Mouse (Mus musculus): ENCODE measurements at regions not wholly inside any gene's neighbourhood (a gene's known extent, or its start where the extent isn't known, plus 50 kb on each side); places are given as distances from the start of the nearest gene placed in this dataset.

DNA sequence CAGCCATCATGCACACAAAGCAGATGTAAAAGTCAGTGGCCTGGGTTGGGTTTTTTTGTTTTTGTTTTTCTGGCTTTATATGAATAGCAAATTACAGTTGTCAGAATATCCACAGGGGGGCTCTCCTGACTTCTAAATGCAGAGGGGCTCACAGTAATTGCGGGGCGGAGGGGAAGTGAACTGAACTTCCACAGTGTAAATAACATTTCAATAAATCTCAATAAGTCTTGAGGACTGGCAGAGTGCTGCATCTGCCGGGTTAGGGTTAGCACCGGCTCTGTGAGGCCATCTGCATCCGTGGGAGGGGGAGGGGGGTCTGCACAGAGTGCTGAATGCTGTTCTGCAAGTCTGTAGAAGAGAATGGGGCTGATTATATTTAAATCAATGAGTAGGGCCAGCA, 50.3 kb upstream of the Arl4c start:
- ATAC-seq: peak; percentile 54; the same call in 1 of the 2 replicates
- 3% methylated on average over 5 of the region's 5 CpGs for WGBS
- H3K4me2 ChIP-seq (ENCODE audit: low read depth, low read length): no peak overlapping the region

DNA sequence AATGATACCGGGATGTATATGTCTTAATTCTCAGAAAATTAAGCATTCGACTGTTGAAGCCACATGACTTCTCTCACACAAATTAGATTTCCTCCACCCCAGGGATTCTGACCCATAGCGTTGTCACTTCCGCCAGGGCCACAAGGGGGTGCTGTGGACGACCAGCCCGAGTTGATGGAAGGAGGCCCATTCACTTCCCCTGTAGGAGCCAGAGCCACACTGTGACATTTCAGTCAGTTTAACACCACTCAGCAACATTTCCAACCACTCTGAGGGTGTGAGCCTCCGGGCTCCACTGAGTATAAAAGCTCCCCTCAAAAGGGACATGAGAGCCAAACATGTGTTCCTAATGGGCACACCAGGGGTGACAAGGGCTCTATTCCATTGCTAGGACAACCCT, 54.6 kb upstream of the Arl4c start:
- Histone ChIP-seq H3K4me2 (ENCODE audit: low read depth, low read length) (no peak overlapping the region), H3K27ac (ENCODE audit: low read length) (peak overlapping the region; percentile 25; the same call in 1 of the 2 replicates), H3K4me1 (ENCODE audit: control insufficient read depth, insufficient read depth, low read length) (no peaks in the 10 kb centered on the region), H3K9me3 (ENCODE audit: control insufficient read depth, low read length) (no peaks in the 10 kb centered on the region), H3K4me3 (ENCODE audit: low read length) (no peak overlapping the region), H3K36me3 (ENCODE audit: control insufficient read depth, insufficient read depth, low read length) (no peaks in the 10 kb centered on the region), H3K9ac (ENCODE audit: low read depth, low read length) (no peak overlapping the region), H3K27me3 (replicated peaks; ENCODE audit: control insufficient read depth, insufficient read depth, low read length) (no peaks in the 10 kb centered on the region)
- ATAC-seq: no peak
- 84% methylated on average over 7 of the region's 7 CpGs for WGBS

More for the DNA sequence above, 50.3 kb upstream of the Arl4c start:
- Histone ChIP-seq H3K4me3 (ENCODE audit: low read length) (no peak overlapping the region), H3K9ac (ENCODE audit: low read depth, low read length) (no peak overlapping the region), H3K27me3 (replicated peaks; ENCODE audit: control insufficient read depth, insufficient read depth, low read length) (no peaks in the 10 kb centered on the region), H3K4me1 (ENCODE audit: control insufficient read depth, insufficient read depth, low read length) (no peaks in the 10 kb centered on the region), H3K9me3 (ENCODE audit: control insufficient read depth, low read length) (no peaks in the 10 kb centered on the region), H3K36me3 (ENCODE audit: control insufficient read depth, insufficient read depth, low read length) (no peaks in the 10 kb centered on the region), H3K27ac (ENCODE audit: low read length) (no peak overlapping the region)

DNA sequence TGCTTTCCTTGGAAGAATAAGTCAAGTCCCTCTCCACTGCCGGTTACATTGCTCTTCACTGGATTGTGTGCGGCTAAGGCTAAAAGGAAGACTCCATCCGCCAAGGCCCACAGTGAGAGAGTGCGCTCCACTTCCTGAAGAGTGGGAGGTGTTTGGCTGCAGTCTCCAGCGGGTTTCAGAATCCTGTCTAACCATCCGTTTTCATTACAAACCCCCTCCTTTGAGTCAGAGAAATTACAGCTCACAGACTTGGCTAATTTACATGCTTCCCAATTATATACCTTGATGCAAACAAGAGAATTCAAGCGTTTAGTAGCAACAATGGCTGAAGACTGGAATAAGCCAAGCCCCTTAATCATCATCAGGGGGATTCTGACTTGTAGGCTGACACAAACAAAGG, 55.1 kb upstream of the Arl4c start:
- WGBS: 59% methylated on average over 7 of the region's 7 CpGs

DNA sequence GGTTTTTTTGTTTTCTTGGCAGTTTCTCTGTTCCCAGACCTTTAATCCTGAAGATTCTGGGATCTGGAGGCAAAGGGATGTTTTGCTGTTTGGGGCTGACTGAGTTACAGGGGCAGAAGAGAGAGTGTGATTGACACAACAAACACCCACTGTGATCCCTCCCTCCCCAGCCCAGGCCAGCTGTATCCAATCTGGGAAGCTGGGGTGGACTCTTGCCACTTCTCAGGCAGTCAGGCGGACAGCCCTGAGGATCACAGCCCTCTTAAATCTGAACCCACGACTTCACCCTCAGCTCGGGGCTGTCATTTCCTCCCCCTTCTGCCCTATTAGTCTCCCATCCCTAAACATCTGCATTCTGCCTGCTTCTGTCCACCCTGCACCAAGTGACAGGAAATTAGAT, 55.7 kb upstream of the Arl4c start:
- no peak overlapping the region for H3K4me3 ChIP-seq (ENCODE audit: low read length)
- H3K4me1 ChIP-seq (ENCODE audit: control insufficient read depth, insufficient read depth, low read length): no peaks in the 10 kb centered on the region
- H3K36me3 ChIP-seq (ENCODE audit: control insufficient read depth, insufficient read depth, low read length): no peaks in the 10 kb centered on the region
- H3K9ac ChIP-seq (ENCODE audit: low read depth, low read length): no peak overlapping the region
- WGBS: 38% methylated on average over 3 of the region's 3 CpGs
- H3K27ac ChIP-seq (ENCODE audit: low read length): no peak overlapping the region; the same call in 1 of the 2 replicates
- H3K9me3 ChIP-seq (ENCODE audit: control insufficient read depth, low read length): no peaks in the 10 kb centered on the region
- H3K27me3 ChIP-seq (replicated peaks; ENCODE audit: control insufficient read depth, insufficient read depth, low read length): no peaks in the 10 kb centered on the region
- no peak for ATAC-seq
- no peak overlapping the region for H3K4me2 ChIP-seq (ENCODE audit: low read depth, low read length)

More for the DNA sequence above, 55.1 kb upstream of the Arl4c start:
- Histone ChIP-seq H3K27ac (ENCODE audit: low read length) (no peak overlapping the region; the same call in 1 of the 2 replicates), H3K9me3 (ENCODE audit: control insufficient read depth, low read length) (no peaks in the 10 kb centered on the region), H3K4me1 (ENCODE audit: control insufficient read depth, insufficient read depth, low read length) (no peaks in the 10 kb centered on the region), H3K9ac (ENCODE audit: low read depth, low read length) (no peak overlapping the region), H3K36me3 (ENCODE audit: control insufficient read depth, insufficient read depth, low read length) (no peaks in the 10 kb centered on the region), H3K4me2 (ENCODE audit: low read depth, low read length) (no peak overlapping the region), H3K27me3 (replicated peaks; ENCODE audit: control insufficient read depth, insufficient read depth, low read length) (no peaks in the 10 kb centered on the region), H3K4me3 (ENCODE audit: low read length) (no peak overlapping the region)
- no peak for ATAC-seq

DNA sequence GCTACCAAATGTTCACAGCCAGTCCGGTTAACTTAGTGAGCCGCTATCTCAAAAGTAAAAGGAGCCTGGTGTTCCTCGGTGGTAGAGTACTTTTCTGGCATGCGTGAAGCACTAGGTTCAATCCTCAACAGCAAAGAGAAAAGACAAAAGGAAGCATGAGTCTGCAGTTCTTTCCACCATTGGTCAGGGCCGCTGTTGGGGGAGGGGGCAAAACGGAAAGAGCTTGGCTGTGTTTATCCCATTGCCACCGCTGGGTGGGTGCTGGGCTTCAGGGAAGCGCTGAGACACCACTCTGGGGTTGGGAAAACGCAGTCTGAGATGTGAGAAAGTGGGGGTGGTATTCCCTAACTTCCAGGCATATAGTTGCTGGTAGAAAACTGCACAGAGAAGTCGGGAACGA, 58.6 kb upstream of the Arl4c start:
- Histone ChIP-seq H3K9me3 (ENCODE audit: control insufficient read depth, low read length) (no peaks in the 10 kb centered on the region), H3K4me1 (ENCODE audit: control insufficient read depth, insufficient read depth, low read length) (no peaks in the 10 kb centered on the region), H3K9ac (ENCODE audit: low read depth, low read length) (no peak overlapping the region), H3K36me3 (ENCODE audit: control insufficient read depth, insufficient read depth, low read length) (no peaks in the 10 kb centered on the region), H3K27me3 (replicated peaks; ENCODE audit: control insufficient read depth, insufficient read depth, low read length) (no peaks in the 10 kb centered on the region), H3K27ac (ENCODE audit: low read length) (no peak overlapping the region), H3K4me3 (ENCODE audit: low read length) (no peak overlapping the region), H3K4me2 (ENCODE audit: low read depth, low read length) (no peak overlapping the region)
- 69% methylated on average over 11 of the region's 11 CpGs for WGBS
- ATAC-seq: no peak

DNA sequence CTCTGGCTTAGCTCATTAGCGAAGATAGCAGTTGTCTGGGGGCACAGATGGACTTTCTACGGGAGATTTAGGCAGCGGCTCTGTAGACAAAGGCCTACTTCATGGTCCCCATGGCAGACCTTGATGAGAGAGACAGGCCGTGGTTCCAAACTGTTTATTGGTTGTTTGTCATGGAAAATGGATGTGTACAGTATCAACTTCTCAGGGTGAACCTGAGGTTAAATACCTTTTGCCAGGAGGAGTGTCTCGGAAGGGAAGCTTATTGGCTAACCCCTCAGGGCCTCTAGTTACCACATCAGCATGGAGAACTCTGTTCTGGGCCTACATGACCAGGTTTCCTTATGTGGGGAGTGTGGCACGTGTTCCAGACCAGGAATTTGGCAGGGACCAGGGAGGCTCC, 59.1 kb upstream of the Arl4c start:
- H3K27ac ChIP-seq (ENCODE audit: low read length): no peak overlapping the region
- no peak overlapping the region for H3K4me2 ChIP-seq (ENCODE audit: low read depth, low read length)
- no peaks in the 10 kb centered on the region for H3K27me3 ChIP-seq (replicated peaks; ENCODE audit: control insufficient read depth, insufficient read depth, low read length)
- H3K9me3 ChIP-seq (ENCODE audit: control insufficient read depth, low read length): no peaks in the 10 kb centered on the region
- H3K4me1 ChIP-seq (ENCODE audit: control insufficient read depth, insufficient read depth, low read length): no peaks in the 10 kb centered on the region
- WGBS: 74% methylated on average over 6 of the region's 6 CpGs
- ATAC-seq: no peak
- H3K9ac ChIP-seq (ENCODE audit: low read depth, low read length): no peak overlapping the region
- no peaks in the 10 kb centered on the region for H3K36me3 ChIP-seq (ENCODE audit: control insufficient read depth, insufficient read depth, low read length)
- no peak overlapping the region for H3K4me3 ChIP-seq (ENCODE audit: low read length)

DNA sequence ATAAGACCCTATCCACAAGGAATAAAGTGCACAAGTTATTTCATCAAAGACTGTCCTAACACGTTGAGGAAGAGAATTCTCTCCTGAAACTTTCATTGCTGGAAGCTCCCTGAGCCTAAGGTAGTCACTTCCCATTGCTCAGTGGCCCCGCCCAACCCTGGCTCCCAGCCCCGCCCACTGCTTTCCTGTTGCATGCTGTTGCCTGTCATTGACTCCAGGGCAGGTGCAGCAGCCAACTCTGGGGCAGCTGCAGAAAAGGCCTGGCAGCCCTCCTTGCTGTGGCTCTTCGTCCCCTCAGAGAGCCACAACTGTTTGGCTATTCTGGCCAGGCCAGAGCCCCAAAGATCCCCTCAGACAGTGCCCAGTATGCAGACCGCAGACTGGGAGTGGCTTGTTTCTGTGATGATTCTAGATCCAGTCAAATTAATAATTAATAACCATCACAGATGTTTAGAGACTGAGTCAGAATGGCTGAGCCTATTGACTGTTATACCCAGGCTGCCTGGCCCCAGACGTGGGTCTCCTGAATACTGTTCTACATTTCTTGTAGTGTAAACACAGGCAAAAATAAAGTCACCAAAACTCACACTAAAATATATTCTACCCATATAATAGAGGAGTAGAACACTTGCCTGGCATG, 61.8 kb upstream of the Arl4c start:
- no peaks in the 10 kb centered on the region for H3K27me3 ChIP-seq (replicated peaks; ENCODE audit: control insufficient read depth, insufficient read depth, low read length)
- ATAC-seq: peak; percentile 71
- H3K27ac ChIP-seq (ENCODE audit: low read length): no peak overlapping the region
- H3K9me3 ChIP-seq (ENCODE audit: control insufficient read depth, low read length): no peaks in the 10 kb centered on the region
- H3K4me2 ChIP-seq (ENCODE audit: low read depth, low read length): no peak overlapping the region
- 47% methylated on average over 6 of the region's 6 CpGs for WGBS
- no peak overlapping the region for H3K4me3 ChIP-seq (ENCODE audit: low read length)
- H3K9ac ChIP-seq (ENCODE audit: low read depth, low read length): no peak overlapping the region
- H3K4me1 ChIP-seq (ENCODE audit: control insufficient read depth, insufficient read depth, low read length): peaks cover 3% of the 10 kb centered on the region; the same call in 1 of the 2 replicates
- H3K36me3 ChIP-seq (ENCODE audit: control insufficient read depth, insufficient read depth, low read length): no peaks in the 10 kb centered on the region

DNA sequence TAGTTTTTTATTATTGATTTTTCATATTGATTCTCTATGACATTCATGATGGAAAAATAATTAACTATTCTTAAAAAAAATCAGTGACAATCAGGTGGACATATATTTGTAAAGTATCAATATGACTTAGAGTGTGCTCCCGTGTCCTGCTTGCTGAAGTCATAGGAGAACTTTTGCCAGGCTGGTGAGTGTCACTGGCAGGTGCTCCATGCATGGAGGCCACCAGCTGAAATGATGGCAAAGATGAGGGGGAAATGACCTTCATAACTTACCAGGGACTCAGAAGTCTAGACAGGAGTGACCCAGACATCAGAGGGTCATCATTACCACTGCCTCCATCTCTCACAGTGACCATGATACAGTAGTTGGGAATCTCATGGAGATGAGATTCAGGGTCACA, 62.5 kb upstream of the Arl4c start:
- Histone ChIP-seq H3K27me3 (replicated peaks; ENCODE audit: control insufficient read depth, insufficient read depth, low read length) (no peaks in the 10 kb centered on the region), H3K4me3 (ENCODE audit: low read length) (no peak overlapping the region), H3K9ac (ENCODE audit: low read depth, low read length) (no peak overlapping the region), H3K27ac (ENCODE audit: low read length) (no peak overlapping the region), H3K36me3 (ENCODE audit: control insufficient read depth, insufficient read depth, low read length) (no peaks in the 10 kb centered on the region), H3K4me1 (ENCODE audit: control insufficient read depth, insufficient read depth, low read length) (peaks cover 3% of the 10 kb centered on the region; the same call in 1 of the 2 replicates), H3K4me2 (ENCODE audit: low read depth, low read length) (no peak overlapping the region), H3K9me3 (ENCODE audit: control insufficient read depth, low read length) (no peaks in the 10 kb centered on the region)
- WGBS: 81% methylated on average over 1 of the region's 1 CpGs
- no peak for ATAC-seq

DNA sequence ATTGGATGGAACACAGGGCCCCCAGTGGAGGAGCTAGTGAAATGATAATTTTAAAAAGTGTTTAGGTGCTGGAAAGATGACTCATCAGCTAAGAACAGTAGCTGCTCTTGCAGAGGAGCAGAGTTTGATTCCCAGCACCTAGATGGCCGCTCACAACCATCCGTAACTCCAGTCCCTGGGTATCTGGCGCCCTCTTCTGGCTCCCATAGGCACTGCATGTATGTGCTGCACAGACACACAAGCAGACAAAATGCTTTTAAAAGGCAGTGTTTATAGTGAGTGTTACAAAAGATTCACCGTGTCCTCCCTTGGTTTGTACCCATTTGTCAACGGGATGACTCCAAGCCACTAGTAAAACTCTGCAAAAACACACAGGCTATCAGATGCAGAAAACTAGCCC, 75.0 kb upstream of the Arl4c start:
- Histone ChIP-seq H3K4me3 (ENCODE audit: low read length) (no peak overlapping the region), H3K27ac (ENCODE audit: low read length) (no peak overlapping the region), H3K27me3 (replicated peaks; ENCODE audit: control insufficient read depth, insufficient read depth, low read length) (no peaks in the 10 kb centered on the region), H3K36me3 (ENCODE audit: control insufficient read depth, insufficient read depth, low read length) (no peaks in the 10 kb centered on the region), H3K4me2 (ENCODE audit: low read depth, low read length) (no peak overlapping the region), H3K9me3 (ENCODE audit: control insufficient read depth, low read length) (no peaks in the 10 kb centered on the region), H3K9ac (ENCODE audit: low read depth, low read length) (no peak overlapping the region), H3K4me1 (ENCODE audit: control insufficient read depth, insufficient read depth, low read length) (no peaks in the 10 kb centered on the region)
- WGBS: 90% methylated on average over 5 of the region's 5 CpGs
- no peak for ATAC-seq

DNA sequence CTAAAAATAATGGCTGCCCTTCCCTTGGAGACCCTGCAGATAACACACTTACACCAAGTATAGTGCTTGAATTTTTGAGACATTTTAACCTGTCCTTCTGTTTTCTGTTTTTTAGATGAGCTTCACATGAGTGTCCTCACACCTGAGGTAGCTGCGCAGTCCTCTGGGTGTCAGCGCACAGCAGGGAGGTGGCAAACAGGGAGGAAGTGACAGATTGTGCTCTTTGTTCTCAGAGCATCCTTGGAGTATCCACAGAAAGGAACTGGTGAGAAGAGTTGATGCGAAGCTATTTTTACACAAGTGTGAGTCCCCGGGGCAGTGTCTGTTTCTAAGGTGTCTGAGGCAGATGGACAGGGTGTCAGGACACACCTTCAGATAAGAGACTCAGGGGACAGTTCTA, 78.2 kb upstream of the Arl4c start:
- no peaks in the 10 kb centered on the region for H3K36me3 ChIP-seq (ENCODE audit: control insufficient read depth, insufficient read depth, low read length)
- H3K9me3 ChIP-seq (ENCODE audit: control insufficient read depth, low read length): no peaks in the 10 kb centered on the region
- no peak overlapping the region for H3K4me2 ChIP-seq (ENCODE audit: low read depth, low read length)
- WGBS: 83% methylated on average over 4 of the region's 4 CpGs
- no peak overlapping the region for H3K27ac ChIP-seq (ENCODE audit: low read length)
- H3K4me3 ChIP-seq (ENCODE audit: low read length): no peak overlapping the region
- ATAC-seq: no peak
- H3K4me1 ChIP-seq (ENCODE audit: control insufficient read depth, insufficient read depth, low read length): 0 out of 2 replicates have a peak, but pooled peaks cover 2% of the 10 kb centered on the region
- no peak overlapping the region for H3K9ac ChIP-seq (ENCODE audit: low read depth, low read length)
- no peaks in the 10 kb centered on the region for H3K27me3 ChIP-seq (replicated peaks; ENCODE audit: control insufficient read depth, insufficient read depth, low read length)

Measured in intestine, embryonic 16.5 days (tissue).